Mouse (Mus musculus) liver, adult 2 months (tissue): ENCODE data around the gene Habp2.

Experiments
- CTCF ChIP-seq: fragments of 200-500 bp; IDR thresholded peaks from 2 replicates; pipeline ENCODE4 v1.5.1; 2011; ENCODE audit warnings: low read depth, low read length, control low read depth
- POLR2A ChIP-seq: fragments of 200-500 bp; IDR thresholded peaks from 2 replicates; pipeline ENCODE4 v1.6.1; 2011; ENCODE audit warnings: low read length, control low read depth; ENCODE audit not compliant: insufficient read depth; ENCODE audit errors: extremely low read depth

DNA sequence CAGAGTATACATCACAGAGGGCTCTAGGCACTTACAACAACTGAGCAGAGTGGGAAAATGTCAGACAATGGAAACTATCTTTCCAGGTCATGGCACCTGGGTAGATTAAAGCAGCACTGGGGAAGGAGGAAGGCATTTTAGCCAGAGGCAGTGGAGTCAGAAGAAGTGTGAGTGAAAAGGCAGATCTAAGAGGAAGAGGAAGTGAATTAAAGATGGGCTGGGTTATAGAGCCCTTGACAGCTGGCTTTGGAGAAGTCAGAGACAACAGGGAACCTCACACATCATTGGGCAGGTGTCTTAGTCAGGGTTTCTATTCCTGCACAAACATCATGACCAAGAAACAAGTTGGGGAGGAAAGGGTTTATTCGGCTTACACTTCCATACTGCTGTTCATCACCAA is 30.2 kb upstream of the Habp2 start:
- no peak for TF ChIP-seq CTCF
- no peak for TF ChIP-seq POLR2A
